In the genomic region with DNA sequence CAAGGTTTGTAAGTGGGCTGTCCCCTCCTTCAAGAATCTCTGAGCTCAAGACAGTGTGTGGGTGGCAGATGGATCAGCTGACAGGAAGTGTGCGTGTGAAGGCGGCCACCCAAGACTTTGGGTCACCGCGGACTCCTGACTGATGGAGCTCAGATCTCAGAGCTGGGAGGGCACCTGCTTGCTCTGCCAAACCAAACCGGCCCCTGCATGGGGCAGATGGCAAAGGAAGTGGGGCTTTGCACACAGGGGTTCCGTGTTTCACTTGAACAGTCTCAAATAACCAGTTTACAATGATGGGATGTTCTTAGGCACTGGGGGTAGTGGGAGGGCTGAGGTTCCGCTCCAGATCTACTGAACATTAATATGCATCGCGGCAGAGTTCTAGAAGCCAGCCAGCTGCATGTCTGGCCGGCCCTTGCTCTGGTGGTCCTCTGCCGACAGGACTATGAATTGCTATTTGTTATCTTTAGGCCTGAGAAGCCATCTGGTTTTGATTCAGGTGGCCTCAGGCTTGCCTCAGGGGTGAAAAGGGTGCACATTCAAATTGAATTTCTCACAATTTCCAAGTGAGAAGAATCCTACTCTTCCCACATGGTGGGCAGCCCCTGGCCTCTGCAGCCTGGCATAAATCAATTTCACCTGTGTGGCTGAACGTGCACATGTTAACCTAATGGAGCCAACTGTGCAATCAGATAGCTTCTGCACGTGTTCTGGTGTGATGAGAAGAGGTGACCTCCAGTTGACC, we compare ENCODE assay signal across 9 mouse cellular contexts.
DNase-seq lines count a peak whose midpoint lies in the region; ATAC-seq lines count a peak whose summit lies in the region.
"Had no signal": no experiment of that assay in that cellular context is flagged by ENCODE, and none has a peak within 500 bp of the region (broad histone marks: within the 10 kb centered on the region; RNA-seq: fewer than 3 reads in every experiment).

No protein-coding gene starts in this region.

- DNase-seq in heart, adult 11 months, result peak; percentile 87
- no peak for DNase-seq in heart, adult 8-10 months (ENCODE audit: low spot score)
- DNase-seq in right cerebral cortex, postnatal 10 days (ENCODE audit: low spot score in 2 of 2), result peak; percentile 22 to 26
- DNase-seq in right cerebral cortex, adult 18-20 months, result no peak
- peak; percentile 26 for DNase-seq in thymus, postnatal 25 days
- no peak for DNase-seq in cerebellum, adult 11 months

- no peak overlapping the region for H3K9ac ChIP-seq in intestine, embryonic 15.5 days
- H3K9ac ChIP-seq in forebrain, embryonic 13.5 days, result no peak overlapping the region
- H3K9ac ChIP-seq: midbrain, embryonic 12.5 days had no signal

- no peaks in the 10 kb centered on the region for H3K9me3 ChIP-seq in intestine, embryonic 15.5 days
- H3K9me3 ChIP-seq in forebrain, embryonic 13.5 days (replicated peaks), result no peaks in the 10 kb centered on the region
- H3K9me3 ChIP-seq: midbrain, embryonic 12.5 days had no signal

- H3K4me1 ChIP-seq in intestine, embryonic 15.5 days (replicated peaks), result peaks cover 10% of the 10 kb centered on the region; the same call in 1 of the 2 replicates
- no peaks in the 10 kb centered on the region for H3K4me1 ChIP-seq in forebrain, embryonic 13.5 days
- H3K4me1 ChIP-seq: midbrain, embryonic 12.5 days had no signal

- no peaks in the 10 kb centered on the region for H3K36me3 ChIP-seq in intestine, embryonic 15.5 days
- no peaks in the 10 kb centered on the region for H3K36me3 ChIP-seq in forebrain, embryonic 13.5 days (ENCODE audit: poor library complexity, severe bottlenecking)
- H3K36me3 ChIP-seq: midbrain, embryonic 12.5 days had no signal

- H3K27me3 ChIP-seq in intestine, embryonic 15.5 days (replicated peaks), result no peaks in the 10 kb centered on the region
- H3K27me3 ChIP-seq in forebrain, embryonic 13.5 days, result no peaks in the 10 kb centered on the region
- H3K27me3 ChIP-seq: midbrain, embryonic 12.5 days had no signal

- H3K4me2 ChIP-seq in intestine, embryonic 15.5 days (replicated peaks), result peak overlapping the region; percentile 25; the same call in 1 of the 2 replicates
- H3K4me2 ChIP-seq in forebrain, embryonic 13.5 days, result no peak overlapping the region
- H3K4me2 ChIP-seq: midbrain, embryonic 12.5 days had no signal

- H3K27ac ChIP-seq in intestine, embryonic 15.5 days, result no peak overlapping the region
- H3K27ac ChIP-seq in forebrain, embryonic 13.5 days, result no peak overlapping the region
- H3K27ac ChIP-seq: midbrain, embryonic 12.5 days had no signal

- H3K4me3 ChIP-seq in intestine, embryonic 15.5 days (replicated peaks), result no peak overlapping the region
- H3K4me3 ChIP-seq in forebrain, embryonic 13.5 days, result no peak overlapping the region
- H3K4me3 ChIP-seq: midbrain, embryonic 12.5 days had no signal

- 42% methylated on average over 13 of the region's 13 CpGs for WGBS in intestine, embryonic 15.5 days
- 88% methylated on average over 13 of the region's 13 CpGs for WGBS in forebrain, embryonic 13.5 days

- 0 out of 2 replicates have a peak, but pooled peaks have one; percentile 17 for ATAC-seq in intestine, embryonic 15.5 days
- no peak for ATAC-seq in forebrain, embryonic 13.5 days

Comparison
In these comparisons a context has a peak if more than half of its experiments do, and no peak if none do; other contexts are left out.
1. DNase-seq: peak in heart, adult 11 months (single experiment), right cerebral cortex, postnatal 10 days (2 of 2) and thymus, postnatal 25 days (single experiment); none in heart, adult 8-10 months (single experiment), right cerebral cortex, adult 18-20 months (single experiment) and cerebellum, adult 11 months (single experiment).